Mouse (Mus musculus) kidney, adult 18-20 months (tissue): ENCODE measurements around the gene Dusp15.

ENCODE experiments used
- DNase-seq: peaks from one replicate; pipeline ENCODE4 v3.0.0; 2021

Gene Dusp15

GRCm38 (mm10) chr2:152951065-152951849 lies at the start of gene Dusp15:
Gene Dusp15 (minus strand): TSS chr2:152951698.
- no peak for DNase-seq

DNA sequence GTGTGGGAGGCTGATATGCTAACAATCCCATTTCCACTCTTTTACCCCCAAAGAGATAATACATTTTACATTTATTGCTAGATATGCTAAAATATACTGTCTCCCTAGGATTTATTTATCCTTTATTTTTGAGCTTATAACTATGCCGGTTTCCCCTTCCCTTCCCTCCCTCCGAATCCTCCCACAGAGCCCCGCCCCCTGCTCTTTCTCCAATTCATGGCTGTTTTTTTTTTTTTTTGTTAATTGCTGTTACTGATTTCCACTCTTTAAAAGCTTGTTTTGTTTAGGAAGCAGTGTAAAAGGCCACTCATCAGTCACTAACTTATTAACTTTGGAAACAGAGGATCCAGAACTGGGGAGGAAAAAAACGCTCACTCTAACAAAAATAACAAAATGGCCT lies 45.5 kb upstream of the Dusp15 start:
- no peak for DNase-seq

GRCm38 (mm10) chr2:152991529-152991928 lies 40.0 kb upstream of the Dusp15 start:
- peak; percentile 34 for DNase-seq

- DNase-seq = no peak
Measured at GRCm38 (mm10) chr2:152985582-152985981, 34.1 kb upstream of the Dusp15 start.

GRCm38 (mm10) chr2:152976991-152977390 lies 25.5 kb upstream of the Dusp15 start:
- DNase-seq = no peak

DNA sequence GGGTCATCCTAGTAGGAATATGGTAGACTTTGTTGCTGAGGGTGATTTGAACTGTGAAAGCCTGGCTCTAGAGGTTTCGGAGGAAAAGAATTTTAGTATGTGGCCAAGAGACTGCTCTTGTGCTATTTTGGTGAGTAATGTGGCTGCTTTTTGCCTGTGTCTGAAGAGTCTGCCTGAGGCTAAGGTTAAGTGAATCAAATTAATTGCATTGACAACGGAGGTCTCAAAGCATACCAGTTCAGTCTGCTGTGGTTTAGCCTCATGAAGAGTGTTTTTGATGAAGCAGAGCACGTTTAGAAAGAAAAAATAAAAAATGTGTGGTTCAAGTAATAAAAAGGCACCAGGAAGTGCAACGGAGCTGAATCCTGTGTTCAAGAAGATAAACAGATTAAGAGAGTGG lies 14.1 kb upstream of the Dusp15 start:
- no peak for DNase-seq

DNA sequence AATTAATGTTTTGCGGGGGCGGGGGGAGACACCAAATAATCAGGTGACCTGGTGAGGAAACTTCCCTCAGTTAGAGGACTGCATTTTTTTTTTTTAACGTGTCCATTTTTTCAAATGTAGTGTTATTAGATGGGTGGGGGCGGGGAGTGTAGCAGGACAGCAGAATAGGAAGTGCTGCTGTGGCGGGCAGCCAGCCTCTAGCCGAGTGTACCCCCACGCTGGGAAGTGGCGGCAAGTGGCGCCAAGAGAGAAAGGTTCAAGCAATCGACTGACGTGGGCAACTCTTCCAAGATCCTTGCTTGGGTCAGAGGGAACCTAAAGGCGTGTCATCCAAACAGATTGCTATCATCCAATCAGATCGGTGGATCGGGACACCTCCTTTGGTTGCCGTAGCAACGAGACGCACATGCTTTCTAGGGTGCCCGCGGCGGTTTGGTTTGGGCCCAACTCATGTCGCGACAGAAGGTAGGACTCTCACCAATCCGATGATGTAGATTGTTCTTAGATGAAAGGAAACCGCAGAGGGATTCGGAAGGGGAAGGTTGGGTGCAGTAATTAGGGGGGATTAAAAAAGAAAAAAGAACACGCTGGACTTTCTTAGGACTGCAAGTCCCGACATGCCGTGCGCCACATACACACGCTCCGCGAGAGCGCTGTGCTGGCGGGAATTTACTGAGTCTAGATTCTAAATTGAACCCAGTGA lies 10.7 kb upstream of the Dusp15 start, which contains the start of gene Ttll9:
Gene Ttll9 (plus strand): TSS at position 395 of the 703 bp plus-strand sequence.
- peak; percentile 89 for DNase-seq

DNA sequence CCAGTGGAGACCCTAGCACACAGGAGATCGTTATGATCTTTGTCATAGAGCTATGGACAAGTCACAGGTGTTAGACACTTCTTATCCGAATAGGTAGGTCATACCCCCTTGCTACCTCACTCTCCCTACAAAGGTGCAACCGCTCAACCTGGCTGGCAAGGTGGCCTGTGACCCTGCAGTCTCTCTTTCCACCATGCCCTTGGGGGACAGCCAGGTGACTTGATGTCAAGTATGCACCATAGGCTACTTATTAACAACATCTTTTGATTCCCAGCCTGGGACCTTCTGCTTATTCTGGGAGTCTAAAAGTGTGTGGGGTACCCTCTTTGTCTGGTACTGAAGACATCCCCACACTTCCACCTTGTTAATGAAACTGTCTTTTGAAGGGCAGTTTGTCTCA lies 6.6 kb upstream of the Dusp15 start:
- peak; percentile 44 for DNase-seq

- DNase-seq = no peak
Measured at GRCm38 (mm10) chr2:152951850-152952720, 587 bp upstream of the Dusp15 start.

DNA sequence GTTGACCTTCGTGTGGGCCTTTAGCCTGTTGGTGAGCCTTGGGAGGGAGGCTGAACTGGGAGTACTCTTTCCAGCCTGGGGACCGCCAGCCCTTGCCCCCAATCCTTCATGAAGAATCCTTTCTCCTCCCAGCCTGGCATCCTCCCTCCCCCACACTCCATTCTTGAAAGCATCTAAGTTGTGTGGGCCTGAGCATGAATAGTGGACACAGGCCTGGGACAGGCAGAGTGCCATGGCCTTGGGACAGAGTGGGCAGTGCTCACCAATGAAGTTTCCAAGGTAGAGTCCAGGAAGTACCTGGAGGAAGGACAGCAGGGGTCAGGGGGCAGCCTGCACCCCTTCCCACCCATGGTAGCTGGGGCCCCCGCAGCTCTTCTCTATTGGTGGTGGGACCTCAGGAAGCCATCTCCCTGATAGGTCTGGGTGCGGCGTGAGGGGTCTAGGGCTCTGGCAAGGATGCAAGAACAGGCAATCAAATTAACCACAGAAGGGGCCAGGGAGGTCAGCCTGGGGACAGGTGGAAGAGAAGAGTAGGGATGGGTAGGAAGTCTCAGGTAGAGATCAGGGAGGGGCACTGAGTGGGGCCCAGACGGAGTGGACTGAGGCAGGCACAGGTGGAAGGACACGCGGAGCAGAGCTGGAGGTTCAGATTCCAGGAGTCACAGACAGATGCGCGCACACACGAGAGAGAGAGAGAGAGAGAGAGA lies 987 bp downstream of the Dusp15 start:
- DNase-seq = no peak

DNA sequence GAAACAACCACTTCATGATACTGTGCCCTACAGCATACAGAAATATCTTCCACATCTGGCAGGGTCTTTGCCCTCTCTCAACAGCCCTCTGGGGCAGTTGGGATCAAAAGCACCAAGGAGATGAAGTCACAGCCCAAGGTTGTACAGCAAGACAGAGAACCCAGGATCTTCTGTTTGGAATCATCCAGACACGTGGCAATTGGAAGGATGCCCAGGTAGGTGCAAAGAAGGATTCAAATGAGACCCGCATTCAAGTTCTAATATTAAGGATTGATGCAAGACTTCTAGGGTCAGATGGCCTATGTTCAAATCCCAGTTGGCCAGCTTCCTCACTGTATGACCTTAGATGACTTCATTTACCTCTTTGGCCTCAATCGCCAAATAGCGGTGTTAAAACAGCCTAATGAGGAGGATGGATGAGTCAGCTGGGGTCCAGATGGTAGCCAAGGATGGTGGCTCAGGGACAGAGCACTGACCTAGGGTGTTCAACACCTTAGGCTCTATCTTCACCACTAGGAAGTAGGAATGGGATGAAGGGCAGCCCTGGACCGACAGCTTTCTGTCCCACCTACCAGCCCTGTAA lies 3.0 kb downstream of the Dusp15 start:
- no peak for DNase-seq

- DNase-seq = no peak
Measured at GRCm38 (mm10) chr2:152947098-152947497, 4.4 kb downstream of the Dusp15 start.

DNA sequence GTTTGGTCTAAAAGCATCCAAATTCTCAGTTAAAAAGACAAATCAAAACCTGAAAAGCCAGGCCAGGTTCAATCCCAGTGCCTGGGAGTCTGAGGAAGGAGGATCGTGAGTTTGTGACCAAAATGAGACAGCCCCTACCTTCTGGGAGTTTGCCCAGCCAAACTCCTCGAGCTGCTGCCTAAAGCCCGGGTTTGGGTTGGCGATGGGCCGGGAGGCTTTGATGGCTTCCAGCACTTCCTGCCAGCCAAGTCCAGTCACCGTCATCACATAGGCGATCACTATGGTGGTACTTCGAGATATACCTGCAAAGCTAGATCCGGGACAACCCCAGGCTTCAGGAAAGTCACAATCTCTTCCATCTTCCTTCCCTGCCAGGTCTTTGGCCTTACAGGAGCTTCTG lies 7.5 kb downstream of the Dusp15 start:
- DNase-seq = no peak

DNA sequence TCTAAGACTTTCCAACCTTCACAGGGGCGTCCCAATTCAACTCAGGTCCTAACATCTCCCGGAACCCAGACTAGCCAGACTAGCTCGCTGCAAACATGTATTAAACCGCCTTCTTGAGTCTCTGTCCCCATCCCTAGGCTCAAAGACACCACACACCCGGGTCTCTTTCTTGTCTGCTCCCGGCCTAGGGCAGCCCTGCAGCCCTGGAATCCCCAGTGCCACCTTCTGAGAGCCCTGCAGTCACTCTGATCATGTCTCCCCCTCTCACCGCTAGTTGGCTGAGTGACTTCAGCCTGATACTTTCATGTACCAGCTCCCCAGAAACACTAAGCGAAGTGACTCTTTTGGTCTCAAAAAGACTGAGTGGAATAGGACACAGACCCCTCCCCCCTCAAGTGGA lies 7.9 kb downstream of the Dusp15 start:
- DNase-seq = no peak

DNA sequence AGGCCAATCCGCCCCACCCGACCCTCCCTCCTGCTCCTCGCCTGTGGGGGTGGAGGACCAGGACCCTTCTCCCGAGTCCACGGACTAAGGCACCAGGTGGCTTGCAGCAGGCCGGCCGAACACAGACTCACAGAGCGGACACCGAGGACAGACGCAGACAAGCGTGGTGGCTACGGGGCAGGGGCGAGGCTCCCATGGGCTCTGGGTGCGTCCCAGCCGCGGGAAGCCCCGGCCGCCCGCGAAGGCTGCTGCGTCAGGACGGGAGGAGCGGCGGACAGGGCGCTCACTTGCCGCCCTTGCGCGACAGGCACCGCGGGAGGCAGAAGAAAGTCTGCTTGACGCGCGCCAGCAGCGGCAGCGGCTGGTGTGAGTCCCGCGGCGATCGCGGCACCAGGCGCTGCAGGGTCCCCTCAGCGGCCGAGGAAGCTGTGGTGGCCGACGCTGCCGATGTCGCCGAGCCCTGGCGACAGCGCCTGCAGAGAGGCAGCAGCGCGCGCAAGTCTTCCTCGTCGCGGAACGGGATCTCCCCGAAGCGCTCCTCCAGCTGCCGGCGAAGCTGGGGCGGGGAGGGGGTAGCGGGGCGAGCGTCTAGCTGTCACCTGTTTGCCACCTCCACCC lies 8.5 kb downstream of the Dusp15 start:
- DNase-seq = no peak

DNA sequence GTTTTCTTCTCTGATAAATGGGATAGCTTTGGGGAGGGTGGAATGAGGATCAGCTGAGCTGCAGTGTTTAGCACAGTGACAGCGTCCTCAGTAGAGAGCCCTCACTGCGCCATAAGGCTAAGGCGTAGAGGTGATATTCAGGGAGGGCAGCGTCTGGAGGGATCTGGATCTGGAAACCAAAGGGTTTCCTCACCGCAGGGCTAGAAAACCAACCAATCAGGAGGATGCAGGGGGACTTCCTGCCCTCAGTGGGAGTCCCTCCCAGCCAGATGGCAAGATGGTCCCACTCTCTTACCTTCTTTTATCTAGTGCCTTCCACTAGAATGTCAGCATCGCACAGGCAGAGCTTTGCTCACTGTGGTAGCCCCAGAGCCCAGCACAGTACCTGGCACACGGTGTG lies 9.7 kb downstream of the Dusp15 start:
- DNase-seq = no peak

- no peak for DNase-seq
Measured at GRCm38 (mm10) chr2:152941106-152941505, 10.4 kb downstream of the Dusp15 start.

GRCm38 (mm10) chr2:152939846-152940245 lies 11.7 kb downstream of the Dusp15 start:
- peak; percentile 64 for DNase-seq

GRCm38 (mm10) chr2:152933614-152934013 lies 17.9 kb downstream of the Dusp15 start:
- peak; percentile 63 for DNase-seq

- no peak for DNase-seq
Measured at GRCm38 (mm10) chr2:152933048-152933447, 18.4 kb downstream of the Dusp15 start, which contains the start of gene Foxs1. Gene Foxs1 (minus strand): TSS chr2:152933208.

GRCm38 (mm10) chr2:152931456-152932160 lies 19.9 kb downstream of the Dusp15 start:
- no peak for DNase-seq
